Mouse (Mus musculus) monocyte, adult 5-6 weeks (primary cell): ENCODE data around the gene Gm21738. TPM values are rescaled to one million over a fixed set of nuclear protein-coding genes. Genes with fewer than 3 reads are reported as not detected.
"Not testable (repeated sequence)": the region's sequence is repeated elsewhere in the genome, so short reads cannot be mapped to it uniquely, and the experiment has no call there.

ENCODE experiments used
- ATAC-seq: fragments of 153-309, 156-312 bp; replicated peaks from 2 replicates; pipeline ENCODE4 v1.8.0; 2017; ENCODE audit warnings: mild to moderate bottlenecking; ENCODE audit not compliant: low TSS enrichment, insufficient number of reproducible peaks, severe bottlenecking, poor library complexity, low FRiP score
- total RNA-seq: library from RNA; stranded (forward); fragments of 200-1000, 200-491, 200-594 nt; gene quantifications from 3 replicates; pipeline ENCODE4 v1.2.3, GENCODE M21; 2017

Gm21738 gene
- 95.4 to 279 TPM (median 191 TPM) in 3 replicates for total RNA-seq

- ATAC-seq: not testable (repeated sequence)
Measured at GRCm38 (mm10) chr14:19418830-19419229, at the start of gene Gm21738. Gene Gm21738, minus strand, starts transcription at chr14:19418930.

- not testable (repeated sequence) for ATAC-seq
Measured at GRCm38 (mm10) chr14:19383741-19384140, 35.0 kb downstream of the Gm21738 start.

Other genes starting within 250 kb of the Gm21738 start
- not detected in 3 replicates for gene Gm2244, start 131.0 kb upstream of the Gm21738 start, total RNA-seq
- 0.39 to 0.86 TPM in 2 of 3 replicates, not detected in the other for gene Gm2237, start 166.2 kb upstream of the Gm21738 start, total RNA-seq
- gene Gm5458, start 183.7 kb upstream of the Gm21738 start, total RNA-seq: not detected in 3 replicates